Mouse (Mus musculus) spleen, postnatal 14 days (tissue): ENCODE measurements at regions not wholly inside any gene's neighbourhood (a gene's known extent, or its start where the extent isn't known, plus 50 kb on each side); places are given as distances from the start of the nearest gene placed in this dataset.
"Not testable (repeated sequence)": the region's sequence is repeated elsewhere in the genome, so short reads cannot be mapped to it uniquely, and the experiment has no call there.

Experiments used
- DNase-seq, 2 experiments: peaks; one replicate each; pipeline ENCODE4 v3.0.0; 2021 to 2022; ENCODE audit warnings: low spot score in 2 of 2

GRCm38 (mm10) chr12:77058596-77059190, 96.7 kb upstream of the Max start:
- DNase-seq, result no peak

GRCm38 (mm10) chr12:77056748-77057370, 94.9 kb upstream of the Max start:
- no peak for DNase-seq

DNA sequence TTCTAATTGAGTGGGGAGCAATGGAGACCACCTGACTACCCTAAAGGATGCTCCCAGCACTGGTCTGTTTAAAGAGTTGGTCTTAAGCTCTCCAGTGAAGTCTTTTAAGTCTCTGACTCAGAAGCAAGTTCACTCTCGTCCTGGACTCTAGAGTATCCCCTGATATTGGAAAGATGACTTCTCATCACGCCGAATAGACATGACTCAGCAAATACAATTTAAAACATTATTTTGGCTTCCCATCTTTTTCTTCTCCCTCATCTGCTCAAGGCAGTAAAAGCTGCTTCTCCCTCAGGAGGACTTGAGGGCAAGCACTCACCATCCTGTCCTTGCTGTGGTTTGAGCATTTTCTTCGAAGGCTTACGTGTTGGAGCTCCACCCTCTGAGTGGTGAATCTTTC, 92.7 kb upstream of the Max start:
- no peak for DNase-seq

DNA sequence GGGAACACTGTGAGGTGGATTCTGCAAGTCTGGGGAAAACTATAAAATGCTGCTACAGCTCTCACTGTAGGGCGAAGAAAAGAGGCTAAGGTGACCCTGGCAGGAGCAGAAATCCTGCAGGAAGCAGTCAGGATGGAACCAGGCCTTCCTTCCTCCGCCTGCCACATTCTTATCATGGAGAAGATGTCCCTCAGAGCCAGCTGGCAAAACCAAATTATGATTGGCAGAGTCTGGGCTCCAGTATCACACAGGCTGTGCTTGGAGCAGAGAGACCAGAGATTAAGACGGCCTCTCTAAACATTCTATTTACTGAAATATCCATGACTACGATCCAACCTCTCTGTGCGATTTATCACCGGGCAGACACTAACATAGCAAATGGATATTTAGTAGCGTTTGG, 92.2 kb upstream of the Max start:
- no peak for DNase-seq

- DNase-seq, result peak; percentile 25 to 46
Measured at GRCm38 (mm10) chr12:77052853-77053252, 90.9 kb upstream of the Max start.

- no peak for DNase-seq
Measured at GRCm38 (mm10) chr12:77048380-77048779, 86.4 kb upstream of the Max start.

DNA sequence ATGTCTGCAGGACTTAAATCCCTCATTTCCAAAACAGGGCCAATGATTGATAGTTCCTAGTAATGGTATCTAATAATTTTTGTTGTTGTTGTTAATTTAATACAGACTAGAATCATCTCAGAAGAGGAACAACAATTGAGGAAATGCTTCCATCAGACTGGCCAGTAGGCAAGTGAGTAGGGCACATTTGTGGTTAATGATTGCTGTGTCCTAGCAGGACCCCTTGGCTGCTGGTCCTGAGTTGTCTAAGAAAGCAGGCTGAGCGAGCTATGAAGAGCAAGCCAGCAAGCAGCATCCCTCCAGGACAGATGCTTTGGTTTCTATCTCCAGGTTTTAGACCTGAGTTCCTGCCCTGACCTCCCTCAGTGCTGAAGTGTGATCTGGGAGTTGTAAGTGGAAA, 85.3 kb upstream of the Max start:
- no peak for DNase-seq

GRCm38 (mm10) chr12:77045956-77046355, 84.0 kb upstream of the Max start:
- no peak for DNase-seq

DNA sequence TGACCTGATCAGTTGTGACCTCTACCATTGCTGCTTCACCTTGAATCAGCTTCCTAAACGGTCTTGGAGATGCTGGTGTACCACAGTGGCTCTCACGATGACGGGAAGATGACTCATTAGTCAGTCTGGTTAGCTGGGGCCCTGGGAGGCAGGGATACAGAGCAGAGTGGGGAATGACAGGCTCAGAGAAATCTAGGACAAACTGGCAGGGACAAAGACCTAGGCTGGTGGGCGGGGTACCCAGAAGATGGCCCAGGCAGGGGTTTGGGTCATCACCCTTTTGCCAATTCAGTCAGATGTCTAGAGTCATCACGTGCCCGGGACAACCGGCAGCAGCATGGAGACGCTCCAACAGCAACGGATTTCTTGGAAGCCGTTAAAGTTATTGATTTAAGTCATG, 83.4 kb upstream of the Max start:
- no peak for DNase-seq

- DNase-seq, result no peak
Measured at GRCm38 (mm10) chr12:77042356-77042755, 80.4 kb upstream of the Max start.

- no peak for DNase-seq
Measured at GRCm38 (mm10) chr12:77041141-77041540, 79.1 kb upstream of the Max start.

DNA sequence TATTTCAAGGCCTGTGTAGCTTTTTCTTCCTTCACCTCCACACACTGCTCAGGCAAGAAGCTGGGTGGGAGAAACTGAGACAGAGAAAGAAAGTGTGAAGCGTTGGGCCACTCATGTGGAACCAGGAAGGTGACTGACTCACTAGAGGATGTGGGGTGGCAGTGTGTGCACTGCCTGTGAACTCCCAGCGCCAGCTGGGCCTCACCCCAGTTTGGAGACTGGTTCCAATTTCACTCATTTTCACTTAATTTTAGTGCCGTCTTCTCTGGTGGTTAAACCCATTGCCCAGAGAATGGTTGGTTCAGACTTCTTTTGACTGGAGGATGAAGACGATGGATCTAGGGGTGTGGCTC, 77.9 kb upstream of the Max start:
- DNase-seq, result no peak

DNA sequence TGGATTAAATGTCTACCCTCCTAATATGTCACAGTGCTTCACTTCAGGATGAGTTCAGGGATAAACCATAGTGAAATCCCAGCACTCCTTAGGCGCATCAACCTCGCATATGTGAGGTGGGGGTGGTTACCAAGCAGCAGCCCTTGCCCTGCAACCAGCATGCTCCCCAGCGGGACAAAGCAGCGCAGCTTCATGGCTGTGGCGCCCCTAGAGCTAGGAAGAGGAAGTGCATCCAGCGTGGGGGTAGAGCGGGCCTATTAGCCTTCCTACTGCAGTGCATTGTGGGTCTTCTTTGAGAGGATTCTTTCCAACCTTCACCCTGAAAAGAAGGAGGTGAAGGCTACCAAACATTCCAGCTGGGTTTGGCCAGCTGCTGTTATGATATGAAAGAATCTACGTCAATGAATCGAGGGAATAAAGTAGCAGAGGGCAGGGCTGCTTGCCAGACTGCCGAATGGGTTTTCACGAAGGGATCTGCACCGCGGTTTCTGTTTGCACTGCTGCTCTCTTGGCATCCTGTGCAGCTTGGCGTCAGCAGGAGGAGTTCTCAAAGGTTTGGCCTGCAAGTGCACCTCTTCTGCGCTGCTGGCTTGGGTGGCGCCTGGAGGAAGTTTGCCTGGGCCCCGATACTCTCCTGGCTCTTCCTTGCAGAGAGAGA, 77.4 kb upstream of the Max start:
- peak; percentile 28 to 57 for DNase-seq

- DNase-seq, result no peak
Measured at GRCm38 (mm10) chr12:77035676-77036075, 73.7 kb upstream of the Max start.

- DNase-seq, result no peak
Measured at GRCm38 (mm10) chr12:77031448-77031847, 69.4 kb upstream of the Max start.

DNA sequence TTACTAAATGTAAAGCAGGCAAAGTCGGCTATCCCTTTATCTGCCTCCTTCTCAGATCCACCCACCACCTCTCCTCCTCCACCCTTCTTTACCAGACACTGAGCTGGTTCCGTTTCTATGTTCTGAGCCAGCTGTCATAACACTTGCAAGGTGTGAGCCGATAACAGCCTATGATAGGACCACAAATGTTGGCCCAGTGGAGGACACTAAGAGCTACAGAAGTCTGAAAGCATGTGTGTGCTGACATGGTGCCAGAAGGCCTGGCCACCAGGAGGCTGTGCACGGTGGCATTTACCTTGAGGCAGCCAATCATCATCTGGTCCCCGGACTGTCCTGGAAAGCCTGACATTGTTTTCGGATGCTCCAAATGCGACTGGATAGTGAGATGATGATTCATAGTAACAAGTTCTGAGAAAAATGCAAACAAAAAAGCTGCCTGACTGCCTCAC, 63.5 kb upstream of the Max start:
- DNase-seq, result no peak

DNA sequence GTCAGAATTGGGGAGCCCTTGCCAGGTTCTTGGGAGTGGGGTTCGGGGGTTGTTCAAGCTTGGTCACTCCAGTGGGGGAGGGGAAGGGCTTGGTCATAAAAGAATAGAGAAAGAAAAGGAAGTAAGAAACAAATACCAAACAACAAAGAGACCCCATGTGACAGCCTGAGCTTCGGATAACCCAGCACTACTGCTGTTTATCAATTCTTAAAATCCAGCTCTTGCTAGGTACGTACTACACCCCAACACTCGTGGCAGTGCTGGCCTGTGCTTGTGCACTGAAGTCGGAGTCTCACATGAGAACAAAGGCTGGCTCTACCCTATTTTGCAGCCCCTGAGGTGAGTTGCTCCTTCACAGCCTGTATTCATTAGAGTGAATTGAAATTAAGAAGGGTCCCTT, 60.5 kb upstream of the Max start:
- no peak for DNase-seq

- no peak for DNase-seq
Measured at GRCm38 (mm10) chr12:77021881-77022280, 59.9 kb upstream of the Max start.

DNA sequence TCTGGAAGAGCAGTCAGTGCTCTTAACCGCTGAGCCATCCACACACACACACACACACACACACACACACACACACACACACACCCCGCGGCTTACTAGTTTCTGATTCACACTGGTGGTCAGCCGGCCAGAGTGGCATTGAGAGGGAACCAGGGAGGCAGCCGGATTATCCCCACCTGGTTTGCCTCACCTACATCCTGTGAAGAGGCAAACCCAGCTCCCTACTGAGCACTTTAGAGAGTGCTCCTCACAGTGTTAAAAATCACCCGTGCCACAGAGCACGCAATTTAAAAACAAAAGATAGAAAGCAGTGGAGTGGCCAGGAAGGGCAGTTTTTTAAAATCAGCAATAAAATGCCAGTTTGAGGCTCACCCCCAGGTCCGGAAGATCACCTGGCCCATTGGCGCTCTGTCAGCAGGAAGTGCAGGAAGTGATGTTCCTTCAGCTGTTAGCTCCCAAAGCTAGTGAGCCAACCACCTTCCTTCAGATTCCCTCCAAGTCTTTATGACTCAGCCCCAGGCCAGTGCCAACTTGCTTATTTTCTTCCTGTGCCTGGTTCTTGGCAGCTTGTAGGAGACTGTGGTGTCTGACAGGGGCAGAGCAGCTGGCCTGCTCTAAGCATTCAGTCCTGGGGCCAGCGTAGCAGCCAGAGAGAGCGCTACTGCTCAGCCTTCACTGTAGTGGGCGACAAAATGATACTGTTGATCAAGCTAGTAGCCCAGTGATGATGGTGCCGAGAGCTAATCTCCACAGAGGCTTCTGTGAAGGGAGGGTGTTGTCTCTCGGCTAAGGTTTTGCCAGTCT, 57.9 kb upstream of the Max start:
- peak in 1 of 2 experiments; percentile 5 for DNase-seq

DNA sequence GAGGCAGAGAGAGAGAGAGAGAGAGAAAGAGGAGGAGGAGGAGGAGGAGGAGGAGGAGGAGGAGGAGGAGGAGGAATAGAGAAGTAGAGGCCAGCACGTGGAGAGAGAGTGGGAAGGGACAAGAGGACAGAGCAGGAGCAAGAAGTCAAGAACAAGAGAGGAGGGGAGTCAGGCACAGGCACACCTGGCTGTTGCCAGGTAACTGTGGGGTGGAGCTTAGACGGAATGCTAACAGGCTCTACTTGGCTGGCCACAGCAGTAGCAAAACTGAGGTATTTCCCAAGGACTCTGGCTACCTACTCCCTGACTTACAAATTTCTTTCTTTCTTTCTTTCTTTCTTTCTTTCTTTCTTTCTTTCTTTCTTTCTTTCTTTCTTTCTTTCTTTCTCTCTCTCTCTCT, 57.1 kb upstream of the Max start:
- DNase-seq, result not testable (repeated sequence)

- DNase-seq, result no peak
Measured at GRCm38 (mm10) chr12:77018373-77018772, 56.4 kb upstream of the Max start.

- DNase-seq, result no peak
Measured at GRCm38 (mm10) chr12:77014908-77015307, 52.9 kb upstream of the Max start.
